Mouse (Mus musculus) heart, adult 2 months (tissue): Measurements from ENCODE around the gene Sspn.

Experiments used
- CTCF ChIP-seq: fragments of 200-600 bp; IDR thresholded peaks from 2 replicates; pipeline ENCODE4 v1.8.1; 2022; ENCODE audit warnings: antibody characterized with exemption, mild to moderate bottlenecking, moderate library complexity
- POLR2A ChIP-seq: fragments of 200-500 bp; IDR thresholded peaks from 2 replicates; pipeline ENCODE4 v1.6.1; 2011; ENCODE audit warnings: mild to moderate bottlenecking, low read depth, low read length, control low read depth; ENCODE audit not compliant: insufficient read depth

DNA sequence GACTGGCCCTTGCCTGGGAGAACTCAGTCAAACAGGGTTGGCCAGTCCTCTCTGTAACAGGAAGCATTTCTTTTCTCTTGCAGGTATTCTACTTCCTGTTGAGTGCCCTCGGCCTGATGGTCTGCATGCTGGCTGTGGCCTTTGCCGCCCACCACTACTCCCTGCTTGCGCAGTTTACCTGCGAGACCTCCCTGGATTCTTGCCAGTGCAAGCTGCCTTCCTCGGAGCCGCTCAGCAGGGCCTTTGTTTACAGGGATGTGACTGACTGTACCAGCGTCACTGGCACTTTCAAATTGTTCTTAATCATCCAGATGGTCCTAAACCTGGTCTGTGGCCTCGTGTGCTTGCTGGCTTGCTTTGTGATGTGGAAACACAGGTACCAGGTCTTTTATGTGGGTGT is 29.6 kb downstream of the Sspn start:
- TF ChIP-seq CTCF = no peak
- TF ChIP-seq POLR2A = no peak
